Mouse (Mus musculus) ES-Bruce4 (cell line): Measurements from ENCODE around the gene Ece1.

Source experiments
- CTCF ChIP-seq: IDR thresholded peaks from one replicate; pipeline ENCODE4 v1.8.1; 2011; ENCODE audit warnings: low read depth, low read length
- EP300 ChIP-seq: IDR thresholded peaks from 2 replicates; pipeline ENCODE4 v1.6.1; 2011; ENCODE audit warnings: low read depth, low read length; ENCODE audit not compliant: insufficient read depth
- POLR2A ChIP-seq: IDR thresholded peaks from one replicate; pipeline ENCODE4 v1.8.1; 2011; ENCODE audit warnings: low read length; ENCODE audit not compliant: insufficient read depth

GRCm38 (mm10) chr4:137926161-137926560 is 64.1 kb downstream of the Ece1 start:
- no peak for TF ChIP-seq POLR2A
- TF ChIP-seq CTCF, result no peak
- TF ChIP-seq EP300, result no peak
